Mouse (Mus musculus): ENCODE measurements at regions not wholly inside any gene's neighbourhood (a gene's known extent, or its start where the extent isn't known, plus 50 kb on each side); places are given as distances from the start of the nearest gene placed in this dataset.

- TF ChIP-seq CTCF (IDR thresholded peaks at IDR 0.05; ENCODE audit: low read depth) (no peak), EP300 (IDR thresholded peaks at IDR 0.05; ENCODE audit: low read depth) (no peak)
These were observed 136.1 kb upstream of the Car8 start for GRCm38 (mm10) chr4:8374737-8375489.

All from liver, embryonic 14.5 days (tissue).